Mouse (Mus musculus) midbrain, embryonic 10.5 days (tissue): ENCODE measurements around the gene Fam53b. TPM values are rescaled to one million over a fixed set of nuclear protein-coding genes. Genes with fewer than 3 reads are reported as not detected.

Experiments used
- DNase-seq: peaks from one replicate; pipeline ENCODE4 v3.0.0-alpha.2; 2017; ENCODE audit warnings: low spot score
- H3K27ac ChIP-seq: fragments of 300-500 bp; sonication (generic); replicated peaks from 2 replicates; pipeline ENCODE4 v1.5.1; 2016; ENCODE audit warnings: mild to moderate bottlenecking
- H3K27me3 ChIP-seq: fragments of 300-500 bp; sonication (generic); 2 replicates; pipeline ENCODE4 v1.6.1; 2016; ENCODE audit warnings: low read depth, mild to moderate bottlenecking; ENCODE audit not compliant: poor library complexity, severe bottlenecking
- H3K36me3 ChIP-seq: fragments of 300-500 bp; sonication (generic); 2 replicates; pipeline ENCODE4 v1.6.1; 2016; ENCODE audit warnings: mild to moderate bottlenecking, moderate library complexity
- H3K4me1 ChIP-seq: fragments of 300-500 bp; sonication (generic); 2 replicates; pipeline ENCODE4 v1.6.1; 2016
- H3K4me3 ChIP-seq: fragments of 300-500 bp; sonication (generic); 2 replicates; pipeline ENCODE4 v1.5.1; 2016; ENCODE audit warnings: mild to moderate bottlenecking, moderate library complexity
- H3K9me3 ChIP-seq: fragments of 300-500 bp; sonication (generic); replicated peaks from 2 replicates; pipeline ENCODE4 v1.6.1; 2016; ENCODE audit warnings: mild to moderate bottlenecking
- WGBS: fragments of 180-500 bp; shearing (Covaris S2); methylation state at CpG from one replicate; pipeline ENCODE4 v1.1.7; 2016; 5-methylcytosine and 5-hydroxymethylcytosine counted together
- polyA plus RNA-seq: library from polyadenylated mRNA; unstranded; fragments of >200 nt; fragmentation: Nextera tagmentation; extraction: Ambion mirVana; gene quantifications from 2 replicates; pipeline ENCODE4 v1.2.1, GENCODE M21; 2016

The Fam53b gene
- polyA plus RNA-seq, 1 experiment from 2014 or later = 23.1 TPM

DNA sequence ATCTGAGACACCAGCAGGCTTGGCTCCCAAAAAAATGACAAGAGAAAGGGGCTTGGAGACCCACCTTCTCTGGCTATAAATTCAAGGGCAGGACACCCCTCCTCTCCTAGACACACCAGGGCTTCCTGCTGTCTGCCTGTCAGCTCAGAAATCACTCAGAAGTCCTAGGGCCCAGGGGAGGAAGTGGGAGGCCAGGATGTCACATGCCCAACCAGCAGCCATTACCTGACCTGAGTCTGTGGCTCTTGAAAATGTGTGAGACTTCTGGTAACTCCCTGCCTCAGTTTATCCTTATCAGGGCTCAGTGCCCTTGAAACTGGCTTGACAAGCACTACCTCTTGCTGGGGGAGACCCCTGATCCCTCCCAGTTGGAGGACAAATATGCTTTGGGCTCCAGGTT, 114.0 kb downstream of the Fam53b start:
- H3K9me3 ChIP-seq = peaks cover 3% of the 10 kb centered on the region; the same call in 1 of the 2 replicates
- DNase-seq = no peak
- H3K27ac ChIP-seq = peak overlapping the region; percentile 52; the same call in 1 of the 2 replicates
- peaks cover 4% of the 10 kb centered on the region for H3K4me1 ChIP-seq
- no peaks in the 10 kb centered on the region for H3K36me3 ChIP-seq
- no peak overlapping the region for H3K4me3 ChIP-seq
- no peaks in the 10 kb centered on the region for H3K27me3 ChIP-seq

DNA sequence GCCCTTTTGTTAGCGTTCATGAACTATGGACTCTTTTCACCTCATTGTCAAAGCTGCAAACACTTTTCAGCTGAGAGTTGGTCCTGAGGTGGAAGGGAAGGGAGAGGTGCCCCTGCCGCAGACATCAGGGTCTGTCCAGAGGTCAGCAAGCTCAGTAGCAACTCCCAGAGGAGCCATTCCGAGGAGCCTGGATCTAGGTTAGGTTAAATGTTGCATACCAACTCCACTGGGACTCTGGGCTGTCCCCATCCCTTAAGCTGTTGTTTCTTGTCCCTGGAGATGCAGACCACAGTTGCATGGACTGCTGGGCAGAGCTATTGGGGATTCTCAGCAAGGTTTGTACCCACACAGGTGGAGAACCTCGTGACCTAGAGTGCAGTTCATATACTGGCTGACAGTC, 114.5 kb downstream of the Fam53b start:
- Histone ChIP-seq H3K27me3 (no peaks in the 10 kb centered on the region), H3K36me3 (no peaks in the 10 kb centered on the region), H3K4me1 (peaks cover 4% of the 10 kb centered on the region), H3K4me3 (no peak overlapping the region), H3K9me3 (peaks cover 4% of the 10 kb centered on the region; the same call in 1 of the 2 replicates), H3K27ac (no peak overlapping the region)
- 81% methylated on average over 4 of the region's 4 CpGs for WGBS
- no peak for DNase-seq

DNA sequence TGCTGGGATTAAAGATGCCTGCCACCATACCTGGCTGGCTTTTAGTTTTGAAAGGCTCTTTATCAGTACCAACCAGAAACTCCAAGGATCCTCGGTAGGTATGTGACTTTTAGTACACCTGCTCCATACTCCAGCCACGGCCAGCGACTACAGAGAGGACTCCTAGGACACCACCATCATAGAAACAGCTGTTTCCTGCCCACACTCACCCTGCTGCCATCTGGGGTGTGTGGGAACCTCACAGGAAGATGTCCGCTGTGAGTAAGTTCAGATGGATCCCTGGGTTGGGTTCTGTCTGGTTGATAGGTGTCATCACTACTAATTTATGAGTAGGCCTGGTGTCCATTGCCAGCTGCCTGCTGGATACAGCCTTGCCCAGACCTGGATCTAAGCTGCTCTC, 114.9 kb downstream of the Fam53b start:
- Histone ChIP-seq H3K4me3 (no peak overlapping the region), H3K36me3 (no peaks in the 10 kb centered on the region), H3K27me3 (no peaks in the 10 kb centered on the region), H3K4me1 (peaks cover 4% of the 10 kb centered on the region), H3K9me3 (peaks cover 4% of the 10 kb centered on the region; the same call in 1 of the 2 replicates), H3K27ac (no peak overlapping the region)
- 87% methylated on average over 4 of the region's 4 CpGs for WGBS
- no peak for DNase-seq

DNA sequence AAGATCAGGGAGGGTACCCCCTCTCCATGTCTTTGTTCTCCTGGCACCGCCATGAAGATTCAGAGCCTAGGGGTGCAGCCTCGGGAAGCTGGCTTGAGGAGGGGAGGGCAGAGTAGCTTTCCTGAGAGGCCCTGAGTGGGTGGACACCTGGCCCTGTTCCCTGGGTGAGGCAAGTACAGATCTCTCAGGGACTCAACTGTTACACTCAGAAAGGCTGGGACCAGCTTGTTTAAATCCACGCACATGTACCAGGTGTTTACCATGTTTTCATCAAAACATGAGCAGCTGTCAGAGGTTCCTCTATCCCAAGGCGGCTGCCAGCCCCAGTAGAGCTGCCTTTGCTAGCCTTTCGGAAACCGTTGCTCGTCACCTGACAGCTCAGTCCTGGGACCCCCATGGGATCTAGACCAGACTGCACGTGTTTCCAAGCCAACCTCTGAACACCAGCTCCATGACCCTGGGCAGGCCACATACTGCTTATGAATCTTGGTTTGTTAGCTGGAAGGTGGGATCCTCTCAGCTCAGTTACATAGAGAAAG, 116.4 kb downstream of the Fam53b start:
- Histone ChIP-seq H3K4me1 (peaks cover 4% of the 10 kb centered on the region), H3K27me3 (no peaks in the 10 kb centered on the region), H3K9me3 (peaks cover 4% of the 10 kb centered on the region; the same call in 1 of the 2 replicates), H3K27ac (no peak overlapping the region), H3K4me3 (no peak overlapping the region), H3K36me3 (no peaks in the 10 kb centered on the region)
- no peak for DNase-seq
- WGBS = 88% methylated on average over 8 of the region's 8 CpGs

DNA sequence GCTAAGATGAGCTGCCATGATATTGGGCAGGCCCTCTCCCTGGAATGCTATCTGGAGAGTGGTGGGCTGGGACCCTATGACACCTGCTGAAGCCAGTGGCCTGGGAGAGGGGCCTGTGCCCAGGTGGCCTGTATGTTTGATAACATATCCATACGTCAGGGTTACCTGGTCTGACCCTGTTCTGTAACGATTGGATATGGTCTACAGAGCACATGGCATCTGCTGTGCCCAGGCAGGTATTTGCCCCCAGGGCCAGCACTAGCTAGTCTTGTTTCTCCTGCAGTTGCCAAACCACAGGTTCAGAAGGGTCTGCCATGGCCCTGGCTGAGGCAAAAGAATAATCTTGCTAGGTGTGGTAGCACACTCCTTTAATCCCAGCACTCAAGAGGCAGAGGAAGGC, 120.1 kb downstream of the Fam53b start:
- WGBS = 79% methylated on average over 2 of the region's 2 CpGs
- H3K9me3 ChIP-seq = peaks cover 4% of the 10 kb centered on the region; the same call in 1 of the 2 replicates
- no peaks in the 10 kb centered on the region for H3K27me3 ChIP-seq
- no peaks in the 10 kb centered on the region for H3K36me3 ChIP-seq
- no peak for DNase-seq
- H3K27ac ChIP-seq = no peak overlapping the region
- no peak overlapping the region for H3K4me3 ChIP-seq
- no peaks in the 10 kb centered on the region for H3K4me1 ChIP-seq

DNA sequence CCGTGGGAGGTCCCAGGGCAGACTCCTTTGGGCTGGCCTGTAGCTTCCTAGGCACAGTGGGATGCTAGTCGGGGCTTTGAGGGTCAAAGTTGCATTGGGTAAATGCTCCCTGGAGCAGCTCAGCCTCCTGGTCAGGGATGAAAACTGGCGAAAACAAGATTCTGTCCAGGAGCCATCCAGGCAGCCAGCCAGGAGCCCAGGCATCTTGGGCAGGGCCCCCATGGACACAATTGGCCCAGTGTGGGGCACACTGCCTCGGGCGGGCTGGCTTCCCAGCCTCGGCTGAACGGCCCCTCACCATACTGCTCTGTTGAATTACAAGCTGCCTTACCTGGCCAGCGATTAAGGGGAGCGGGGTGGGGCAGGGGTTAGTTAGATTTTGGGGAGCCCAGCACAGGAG, 121.0 kb downstream of the Fam53b start:
- Histone ChIP-seq H3K4me1 (no peaks in the 10 kb centered on the region), H3K4me3 (no peak overlapping the region), H3K9me3 (peaks cover 4% of the 10 kb centered on the region; the same call in 1 of the 2 replicates), H3K27me3 (no peaks in the 10 kb centered on the region), H3K36me3 (no peaks in the 10 kb centered on the region), H3K27ac (no peak overlapping the region)
- 82% methylated on average over 9 of the region's 9 CpGs for WGBS
- no peak for DNase-seq

DNA sequence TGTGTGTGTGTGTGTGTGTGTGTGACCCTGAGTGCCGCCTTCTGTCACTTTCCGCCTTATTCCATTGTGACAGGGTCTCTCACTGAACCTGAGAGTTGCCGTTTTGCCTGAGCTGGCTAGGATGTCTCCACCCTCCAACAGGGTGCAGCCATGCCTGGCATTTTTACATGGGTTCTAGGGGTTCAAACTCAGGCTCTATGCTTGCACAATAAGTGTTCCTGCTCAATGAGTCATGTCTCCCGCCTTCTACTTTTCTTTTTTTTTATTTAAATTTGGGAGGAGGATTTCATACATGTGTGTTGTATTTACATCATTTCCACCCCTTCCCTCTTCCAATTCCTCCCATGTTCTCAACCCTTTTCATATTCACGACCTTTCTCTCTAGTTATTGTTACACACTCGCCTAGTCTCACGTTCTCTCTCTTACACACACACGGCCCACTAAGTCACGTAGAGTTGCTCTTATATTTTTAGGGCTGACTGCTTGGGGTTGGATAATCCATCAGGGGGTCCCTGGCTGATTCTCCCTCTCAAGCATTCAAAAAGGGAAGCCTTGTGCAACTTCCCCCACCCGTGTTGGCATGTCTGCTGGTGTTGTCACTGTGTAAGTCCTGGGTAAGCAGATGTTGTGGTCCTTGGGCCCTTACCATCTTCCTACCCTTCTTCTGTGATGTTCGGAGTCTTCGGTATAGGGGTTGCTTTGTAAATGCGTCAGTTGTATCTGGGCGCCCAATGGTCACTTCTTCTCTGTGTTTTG, 122.8 kb downstream of the Fam53b start:
- Histone ChIP-seq H3K9me3 (peaks cover 4% of the 10 kb centered on the region; the same call in 1 of the 2 replicates), H3K4me3 (no peak overlapping the region), H3K4me1 (no peaks in the 10 kb centered on the region), H3K36me3 (no peaks in the 10 kb centered on the region), H3K27me3 (no peaks in the 10 kb centered on the region), H3K27ac (no peak overlapping the region)
- DNase-seq = no peak
- whole genome bisulfite sequencing = 88% methylated on average over 14 of the region's 14 CpGs

DNA sequence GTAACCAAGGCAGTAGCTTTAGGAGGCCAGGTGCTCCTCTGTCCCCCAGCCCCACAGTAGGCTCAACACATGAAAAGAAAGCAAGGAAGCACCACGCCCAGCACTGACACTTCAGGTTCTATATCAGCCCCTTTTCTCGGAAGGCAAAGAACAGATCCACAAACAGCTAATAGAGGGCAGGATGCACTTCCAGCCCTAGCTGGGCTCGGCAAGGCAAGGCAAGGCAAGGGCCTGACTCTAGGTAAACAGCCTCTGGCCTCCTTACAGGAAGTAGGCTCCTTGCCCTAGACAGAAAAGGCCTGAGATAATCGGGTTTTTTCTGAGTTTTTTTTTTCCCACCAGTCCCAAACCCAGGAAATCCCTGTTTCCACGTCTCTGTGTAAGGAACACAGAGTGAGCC, 124.0 kb downstream of the Fam53b start:
- Histone ChIP-seq H3K4me3 (no peak overlapping the region), H3K27ac (no peak overlapping the region), H3K4me1 (no peaks in the 10 kb centered on the region), H3K9me3 (peaks cover 2% of the 10 kb centered on the region; the same call in 1 of the 2 replicates), H3K27me3 (no peaks in the 10 kb centered on the region), H3K36me3 (no peaks in the 10 kb centered on the region)
- WGBS = 82% methylated on average over 5 of the region's 5 CpGs
- no peak for DNase-seq

DNA sequence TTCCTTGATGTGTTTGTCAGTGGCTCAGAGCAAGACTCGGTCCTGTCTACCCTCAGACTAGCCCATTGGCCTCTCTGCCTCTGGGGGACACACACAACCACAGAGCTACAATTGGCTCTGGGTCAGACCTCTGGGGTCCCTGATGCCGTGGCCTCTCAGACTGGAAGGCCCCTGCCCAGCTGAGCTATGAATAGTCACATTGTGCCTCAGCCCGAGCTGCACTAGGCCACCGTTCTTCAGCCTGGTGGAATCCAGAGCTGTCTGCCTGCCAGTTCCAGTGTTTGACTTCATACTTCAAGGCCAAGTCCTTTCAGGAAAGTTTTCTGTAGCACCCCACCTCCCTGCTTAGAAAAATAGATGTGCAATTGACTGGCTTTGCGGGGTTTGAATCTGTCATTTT, 125.0 kb downstream of the Fam53b start:
- DNase-seq = no peak

DNA sequence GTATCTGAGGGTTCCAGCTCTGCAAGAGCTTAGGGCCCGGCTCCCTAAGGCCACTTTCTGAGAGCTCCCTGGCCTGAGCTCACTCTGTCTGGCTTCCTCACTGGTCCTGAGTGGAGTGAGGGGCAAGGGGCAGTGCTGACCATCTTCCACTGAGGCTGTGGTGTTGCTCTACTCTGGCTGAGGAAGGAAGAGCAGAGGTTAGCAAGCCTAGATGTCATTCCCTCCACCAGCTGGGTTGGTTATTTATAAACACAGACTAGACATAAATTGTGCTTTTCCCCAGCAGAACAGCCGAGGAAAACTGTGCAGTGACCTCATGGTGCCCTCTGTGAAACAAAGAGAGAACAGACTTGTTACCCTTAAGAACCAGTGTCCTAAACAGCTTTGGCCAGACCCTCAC, 125.8 kb downstream of the Fam53b start:
- WGBS = 65% methylated on average over 2 of the region's 2 CpGs
- no peaks in the 10 kb centered on the region for H3K36me3 ChIP-seq
- H3K9me3 ChIP-seq = no peaks in the 10 kb centered on the region
- DNase-seq = no peak
- H3K4me3 ChIP-seq = no peak overlapping the region
- H3K4me1 ChIP-seq = no peaks in the 10 kb centered on the region
- peak overlapping the region; percentile 35; the same call in 1 of the 2 replicates for H3K27ac ChIP-seq
- no peaks in the 10 kb centered on the region for H3K27me3 ChIP-seq

More for the DNA sequence above, 125.0 kb downstream of the Fam53b start:
- Histone ChIP-seq H3K4me3 (no peak overlapping the region), H3K4me1 (no peaks in the 10 kb centered on the region), H3K27ac (peak overlapping the region; percentile 35), H3K36me3 (no peaks in the 10 kb centered on the region), H3K9me3 (no peaks in the 10 kb centered on the region), H3K27me3 (no peaks in the 10 kb centered on the region)
- WGBS = 76% methylated on average over 5 of the region's 5 CpGs

DNA sequence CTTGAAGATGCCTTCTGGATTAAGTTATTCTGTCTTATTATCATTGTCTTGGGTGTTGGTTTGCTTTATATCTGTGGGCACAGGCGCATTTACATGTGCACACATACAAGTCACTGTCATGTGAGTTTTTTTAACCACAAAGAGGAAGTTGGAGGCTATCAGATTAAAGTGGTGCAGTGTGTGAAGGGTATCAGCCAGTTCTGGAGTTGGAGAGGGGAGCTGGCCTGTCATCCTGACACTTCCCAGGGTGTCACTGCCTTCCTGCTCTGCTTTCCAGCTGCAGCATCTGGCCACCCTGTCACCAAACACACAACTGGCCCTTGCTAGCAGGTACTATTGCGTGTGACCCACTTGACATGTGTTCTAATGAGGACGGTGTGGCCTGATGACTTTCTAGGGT, 127.2 kb downstream of the Fam53b start:
- H3K4me1 ChIP-seq = no peaks in the 10 kb centered on the region
- no peak overlapping the region for H3K4me3 ChIP-seq
- no peak overlapping the region for H3K27ac ChIP-seq
- H3K9me3 ChIP-seq = no peaks in the 10 kb centered on the region
- H3K27me3 ChIP-seq = no peaks in the 10 kb centered on the region
- WGBS = 91% methylated on average over 3 of the region's 3 CpGs
- DNase-seq = no peak
- no peaks in the 10 kb centered on the region for H3K36me3 ChIP-seq

DNA sequence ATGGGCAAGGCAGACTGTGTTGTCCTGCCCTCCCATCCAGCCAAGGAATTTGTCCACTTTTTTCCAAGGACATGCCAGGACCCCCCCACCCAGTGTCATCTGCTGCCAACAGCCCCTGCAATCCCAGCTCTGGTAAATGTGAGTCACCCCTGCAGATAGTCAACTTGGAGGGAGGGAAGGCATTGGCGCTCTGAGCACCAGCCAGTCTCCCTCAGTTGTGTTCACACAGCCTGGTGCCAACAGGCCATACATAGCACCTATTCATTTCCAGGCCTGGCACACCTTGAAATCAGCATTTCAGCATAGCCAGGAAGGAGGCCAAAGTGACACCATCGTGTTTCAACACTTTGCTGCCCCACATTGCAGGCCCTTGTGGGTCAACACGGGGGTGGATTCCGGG, 129.8 kb downstream of the Fam53b start:
- DNase-seq = no peak
- Histone ChIP-seq H3K27ac (no peak overlapping the region), H3K4me1 (no peaks in the 10 kb centered on the region), H3K27me3 (no peaks in the 10 kb centered on the region), H3K9me3 (no peaks in the 10 kb centered on the region), H3K36me3 (no peaks in the 10 kb centered on the region), H3K4me3 (no peak overlapping the region)
- WGBS = 95% methylated on average over 4 of the region's 4 CpGs

DNA sequence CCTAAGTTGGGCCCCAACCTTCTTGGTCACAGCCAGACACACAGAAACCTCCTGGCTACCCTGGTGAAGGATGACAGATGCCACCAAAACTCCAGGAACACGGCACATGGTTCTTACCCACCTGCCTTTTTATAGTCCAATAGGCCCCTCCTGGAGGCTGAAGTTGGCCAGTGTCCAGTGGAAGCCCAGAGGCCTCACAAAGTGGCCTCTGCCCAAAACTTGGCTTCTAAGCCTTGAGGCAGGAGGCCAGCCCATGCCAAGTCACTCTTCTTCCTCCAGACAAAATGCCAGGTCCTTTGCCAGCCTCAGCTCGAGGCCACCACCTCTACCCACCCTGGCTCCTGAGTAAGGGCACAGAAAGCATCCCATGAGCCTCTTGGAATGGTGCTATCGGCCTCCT, 130.8 kb downstream of the Fam53b start:
- 79% methylated on average over 3 of the region's 3 CpGs for WGBS

More for the DNA sequence above, 130.8 kb downstream of the Fam53b start:
- no peaks in the 10 kb centered on the region for H3K4me1 ChIP-seq
- H3K27ac ChIP-seq = no peak overlapping the region
- no peak overlapping the region for H3K4me3 ChIP-seq
- no peak for DNase-seq
- no peaks in the 10 kb centered on the region for H3K9me3 ChIP-seq
- no peaks in the 10 kb centered on the region for H3K36me3 ChIP-seq
- H3K27me3 ChIP-seq = no peaks in the 10 kb centered on the region
